Mouse (Mus musculus): ENCODE data around the gene Znrf1.
A peak's percentile ranks its signal among the peaks of the same experiment; 100 is the strongest.
"Not testable (repeated sequence)": the region's sequence is repeated elsewhere in the genome, so short reads cannot be mapped to it uniquely, and the experiment has no call there.

Znrf1 gene

GRCm38 (mm10) chr8:111536031-111536977 is at the start of gene Znrf1:
TSS of gene Znrf1 (plus strand) at chr8:111536097.
- peak; percentile 41 to 55 for DNase-seq (ENCODE audit: low spot score in 2 of 2)

GRCm38 (mm10) chr8:111490034-111490591 is 45.8 kb upstream of the Znrf1 start:
- DNase-seq (ENCODE audit: low spot score in 2 of 2), result no peak

- no peak for DNase-seq (ENCODE audit: low spot score in 2 of 2)
These were observed 44.7 kb upstream of the Znrf1 start for GRCm38 (mm10) chr8:111491191-111491590.

- no peak for DNase-seq (ENCODE audit: low spot score in 2 of 2)
These were observed 43.4 kb upstream of the Znrf1 start for GRCm38 (mm10) chr8:111492508-111492907.

- no peak for DNase-seq (ENCODE audit: low spot score in 2 of 2)
These were observed 42.7 kb upstream of the Znrf1 start for GRCm38 (mm10) chr8:111493176-111493575.

GRCm38 (mm10) chr8:111496326-111496725 is 39.6 kb upstream of the Znrf1 start:
- no peak for DNase-seq (ENCODE audit: low spot score in 2 of 2)

GRCm38 (mm10) chr8:111498249-111498648 is 37.6 kb upstream of the Znrf1 start:
- DNase-seq (ENCODE audit: low spot score in 2 of 2), result not testable (repeated sequence)

GRCm38 (mm10) chr8:111501724-111502464 is 34.0 kb upstream of the Znrf1 start:
- DNase-seq (ENCODE audit: low spot score in 2 of 2), result no peak

GRCm38 (mm10) chr8:111508566-111508965 is 27.3 kb upstream of the Znrf1 start:
- no peak for DNase-seq (ENCODE audit: low spot score in 2 of 2)

GRCm38 (mm10) chr8:111509278-111509677 is 26.6 kb upstream of the Znrf1 start:
- no peak for DNase-seq (ENCODE audit: low spot score in 2 of 2)

GRCm38 (mm10) chr8:111510401-111510800 is 25.5 kb upstream of the Znrf1 start:
- DNase-seq (ENCODE audit: low spot score in 2 of 2), result no peak

- DNase-seq (ENCODE audit: low spot score in 2 of 2), result no peak
These were observed 23.0 kb upstream of the Znrf1 start for GRCm38 (mm10) chr8:111512941-111513340.

GRCm38 (mm10) chr8:111513446-111513845 is 22.5 kb upstream of the Znrf1 start:
- no peak for DNase-seq (ENCODE audit: low spot score in 2 of 2)

- no peak for DNase-seq (ENCODE audit: low spot score in 2 of 2)
These were observed 19.4 kb upstream of the Znrf1 start for GRCm38 (mm10) chr8:111516451-111517035.

- DNase-seq (ENCODE audit: low spot score in 2 of 2), result no peak
These were observed 18.4 kb upstream of the Znrf1 start for GRCm38 (mm10) chr8:111517466-111517865.

GRCm38 (mm10) chr8:111521713-111522429 is 14.0 kb upstream of the Znrf1 start, which contains the start of gene Wdr59:
TSS of gene Wdr59 (minus strand) at chr8:111522092.
- DNase-seq (ENCODE audit: low spot score in 2 of 2), result peak; percentile 88 to 94

- DNase-seq (ENCODE audit: low spot score in 2 of 2), result no peak
These were observed 9.4 kb upstream of the Znrf1 start for GRCm38 (mm10) chr8:111526403-111527024.

GRCm38 (mm10) chr8:111527149-111527548 is 8.7 kb upstream of the Znrf1 start:
- no peak for DNase-seq (ENCODE audit: low spot score in 2 of 2)

- no peak for DNase-seq (ENCODE audit: low spot score in 2 of 2)
These were observed 7.8 kb upstream of the Znrf1 start for GRCm38 (mm10) chr8:111528071-111528470.

- no peak for DNase-seq (ENCODE audit: low spot score in 2 of 2)
These were observed 4.7 kb upstream of the Znrf1 start for GRCm38 (mm10) chr8:111531191-111531590.

GRCm38 (mm10) chr8:111531621-111532020 is 4.3 kb upstream of the Znrf1 start:
- DNase-seq (ENCODE audit: low spot score in 2 of 2), result no peak
